Mouse (Mus musculus) inflammation-experienced regulatory T-cells, adult 6 months (primary cell): ENCODE results near the gene St6gal1. TPM values are rescaled to one million over a fixed set of nuclear protein-coding genes. Genes with fewer than 3 reads are reported as not detected.
"Not testable (repeated sequence)": the region's sequence is repeated elsewhere in the genome, so short reads cannot be mapped to it uniquely, and the experiment has no call there.

Experiments
- ATAC-seq: one replicate; pipeline ENCODE4 v1.8.0; 2017
- polyA plus RNA-seq, 3 experiments: library from polyadenylated mRNA; unstranded; fragments of 100-300 nt; shearing (Covaris generic); gene quantifications; one replicate each; pipeline ENCODE4 v1.2.1; 2017

St6gal1 gene
- 10 to 100 TPM; 24.7 to 67.7 (median 66.3) TPM for polyA plus RNA-seq

DNA sequence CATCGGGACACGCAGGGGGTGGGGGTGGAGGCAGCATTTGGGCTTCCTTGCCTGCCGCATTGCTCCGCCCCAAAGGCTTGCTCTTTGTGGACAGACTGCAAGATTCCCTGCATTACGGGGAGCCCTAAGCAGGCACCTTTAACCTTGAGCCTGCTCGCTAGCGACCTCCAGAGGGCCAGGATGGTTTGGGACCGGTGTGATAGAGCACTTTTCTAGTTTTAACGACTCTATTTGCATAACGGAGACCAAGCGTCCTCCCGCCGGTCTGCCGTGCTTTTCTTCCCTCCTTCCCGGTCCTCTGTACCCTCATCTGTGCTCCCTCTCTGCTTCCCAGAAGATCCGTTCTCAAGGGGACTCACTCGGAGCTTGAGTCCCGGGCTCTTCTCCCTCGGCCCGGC is at the start of gene St6gal1:
TSS of gene St6gal1 (plus strand) at position 70 of the 398 bp plus-strand sequence.
- peak; percentile 59 for ATAC-seq

GRCm38 (mm10) chr16:23174855-23175254 is 49.7 kb upstream of the St6gal1 start:
- peak; percentile 88 for ATAC-seq

- no peak for ATAC-seq
These were observed 48.6 kb upstream of the St6gal1 start for GRCm38 (mm10) chr16:23175956-23176355.

DNA sequence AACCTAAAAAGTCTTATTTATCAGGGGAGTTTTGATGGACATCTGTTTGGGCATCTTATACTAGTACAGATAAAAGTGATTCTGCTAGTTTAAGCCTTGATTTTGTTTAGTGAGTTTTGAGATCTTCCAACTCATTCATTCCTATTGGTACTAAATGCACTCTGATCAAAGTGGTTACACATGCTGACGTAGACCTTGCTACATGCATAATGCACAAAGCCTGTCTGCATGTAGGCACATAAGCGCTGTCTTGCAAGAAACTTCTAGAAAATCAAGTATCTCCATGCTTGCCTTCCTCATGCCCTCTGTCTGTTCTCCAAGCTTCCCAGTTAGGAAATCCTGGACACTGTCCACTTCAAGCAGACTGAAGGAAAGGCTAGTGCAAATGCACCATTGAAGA is 46.7 kb upstream of the St6gal1 start:
- no peak for ATAC-seq

DNA sequence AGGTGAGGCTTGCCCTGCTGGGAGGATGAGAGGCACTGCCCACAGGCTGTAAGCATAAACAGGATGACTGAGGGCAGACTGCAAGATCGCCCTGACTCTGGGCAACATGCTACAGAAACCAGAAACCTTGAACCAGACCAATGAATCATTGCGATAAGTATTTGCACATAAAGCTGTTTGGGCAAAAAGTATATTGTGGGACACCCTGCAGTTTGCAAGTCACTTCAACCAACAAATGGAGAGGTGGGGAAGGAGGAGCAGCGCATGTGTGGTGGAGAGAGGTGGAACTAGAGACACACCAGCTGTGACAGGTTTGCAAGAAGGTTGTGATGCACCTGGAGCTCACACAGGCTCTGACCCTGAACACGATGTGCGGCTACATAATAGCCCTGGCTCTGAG is 45.7 kb upstream of the St6gal1 start:
- no peak for ATAC-seq

- ATAC-seq = not testable (repeated sequence)
These were observed 45.1 kb upstream of the St6gal1 start for GRCm38 (mm10) chr16:23179436-23179835.

DNA sequence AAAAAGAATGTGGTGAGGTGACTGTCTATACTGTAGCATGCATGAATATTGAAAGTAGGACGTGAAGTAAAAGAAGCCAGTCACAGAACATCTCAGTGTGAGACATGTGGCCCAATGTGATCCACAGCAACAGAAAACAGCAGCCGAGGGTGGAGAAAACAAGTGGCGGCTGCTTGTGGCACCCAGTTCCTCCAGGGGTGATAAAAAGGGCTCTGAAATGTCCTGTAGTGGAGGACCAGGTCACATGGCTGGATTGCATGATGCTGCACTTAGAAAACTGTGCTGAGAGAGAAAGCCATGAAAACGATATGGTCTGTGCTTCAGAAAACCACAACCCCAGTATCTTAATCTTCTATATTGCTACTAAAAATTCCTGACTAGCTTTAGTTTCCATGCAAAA is 43.5 kb upstream of the St6gal1 start:
- ATAC-seq = peak; percentile 14

- ATAC-seq = peak; percentile 89
These were observed 43.1 kb upstream of the St6gal1 start for GRCm38 (mm10) chr16:23181487-23181886.

DNA sequence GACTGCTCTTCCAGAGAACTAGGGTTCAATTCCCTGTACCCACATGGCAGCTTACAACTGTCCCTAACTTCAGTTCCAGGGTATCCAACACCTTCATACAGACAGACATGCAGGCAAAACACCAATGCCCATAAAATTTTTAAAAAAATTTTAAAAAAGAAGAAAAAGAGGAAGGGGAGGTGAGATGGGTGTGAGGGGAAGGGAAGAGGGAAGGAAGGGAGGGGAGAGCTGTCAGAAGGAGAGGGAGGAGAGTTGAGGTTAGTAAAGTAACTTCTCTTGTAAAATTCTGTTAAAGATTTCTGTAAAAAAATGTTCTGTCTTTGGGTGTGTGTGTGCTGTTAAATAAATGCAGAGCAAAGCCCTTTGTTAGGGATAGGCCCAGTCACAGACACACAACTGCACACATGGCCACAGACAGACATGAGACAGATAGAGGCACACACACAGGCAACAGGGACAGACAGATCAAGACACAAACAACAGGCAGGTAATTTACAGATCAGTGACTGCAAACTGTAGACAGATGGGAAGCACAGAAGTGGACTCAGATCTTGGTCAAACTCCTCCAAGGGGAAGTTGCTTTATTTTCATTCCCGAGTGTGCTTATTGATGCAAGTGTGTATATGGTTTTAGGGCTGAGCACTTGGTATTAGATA is 42.5 kb upstream of the St6gal1 start:
- ATAC-seq = no peak

GRCm38 (mm10) chr16:23185824-23186223 is 38.7 kb upstream of the St6gal1 start:
- ATAC-seq = no peak

- ATAC-seq = no peak
These were observed 38.1 kb upstream of the St6gal1 start for GRCm38 (mm10) chr16:23186418-23186817.

DNA sequence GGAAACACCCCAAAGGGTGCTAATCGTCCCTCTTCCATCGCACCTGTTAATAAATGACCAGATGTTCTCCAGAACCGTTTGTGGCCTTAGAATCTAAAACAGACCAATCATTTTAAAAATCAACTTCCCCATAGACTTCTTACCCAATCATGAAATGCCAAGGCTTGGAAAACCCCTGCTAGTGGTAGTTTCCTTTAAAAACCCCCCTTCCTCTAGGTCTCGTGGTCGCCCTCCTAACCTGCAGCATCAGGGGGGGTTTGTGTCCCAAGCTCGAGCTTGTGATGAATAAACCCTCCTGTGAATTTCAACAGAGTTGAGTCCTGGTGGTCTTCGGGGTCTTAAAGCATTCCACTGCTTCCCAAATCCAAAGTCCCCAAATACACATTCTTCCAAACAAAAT is 36.6 kb upstream of the St6gal1 start:
- ATAC-seq = peak; percentile 67

- ATAC-seq = no peak
These were observed 34.9 kb upstream of the St6gal1 start for GRCm38 (mm10) chr16:23189612-23190011.

- ATAC-seq = no peak
These were observed 32.8 kb upstream of the St6gal1 start for GRCm38 (mm10) chr16:23191560-23192242.

GRCm38 (mm10) chr16:23195618-23196017 is 28.9 kb upstream of the St6gal1 start:
- peak; percentile 41 for ATAC-seq

DNA sequence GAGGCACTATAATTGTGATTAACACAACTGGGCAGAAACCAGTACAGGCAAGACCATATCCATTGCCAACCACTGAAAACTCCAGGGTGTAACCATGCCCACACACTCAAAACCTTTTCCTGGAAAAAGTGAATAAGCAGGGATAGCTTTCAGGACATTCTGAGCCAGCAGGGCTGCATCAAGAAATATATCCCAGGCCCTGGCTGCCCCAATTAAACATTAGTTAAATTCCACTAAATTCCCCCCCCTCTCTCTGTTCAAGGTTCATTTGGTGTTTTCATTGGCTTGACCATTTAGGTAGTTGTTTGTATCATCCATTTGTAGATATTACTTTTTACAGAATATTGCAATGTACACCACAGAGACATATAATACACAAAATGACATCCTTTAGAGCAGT is 28.2 kb upstream of the St6gal1 start:
- ATAC-seq = no peak

- no peak for ATAC-seq
These were observed 27.7 kb upstream of the St6gal1 start for GRCm38 (mm10) chr16:23196791-23197190.

DNA sequence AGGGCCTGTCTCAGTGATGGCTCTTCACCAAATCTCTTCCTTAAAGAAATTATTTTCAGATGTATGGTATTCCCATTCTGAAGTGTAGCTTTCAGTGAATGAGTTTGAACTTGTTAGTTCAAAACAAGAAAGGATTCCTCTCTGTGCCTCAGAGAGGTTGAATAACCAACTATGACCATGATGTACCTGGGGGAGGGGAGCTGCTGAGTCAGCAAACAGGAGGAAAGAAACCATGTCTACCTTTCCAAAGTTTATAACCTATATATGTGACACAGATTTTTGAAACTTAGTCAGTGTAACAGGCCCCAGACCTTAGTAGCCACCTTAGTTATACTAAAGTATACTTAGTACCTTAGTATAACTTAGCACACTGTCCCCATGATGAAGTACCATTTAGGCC is 23.0 kb upstream of the St6gal1 start:
- no peak for ATAC-seq

- ATAC-seq = no peak
These were observed 10.2 kb upstream of the St6gal1 start for GRCm38 (mm10) chr16:23214314-23214713.

DNA sequence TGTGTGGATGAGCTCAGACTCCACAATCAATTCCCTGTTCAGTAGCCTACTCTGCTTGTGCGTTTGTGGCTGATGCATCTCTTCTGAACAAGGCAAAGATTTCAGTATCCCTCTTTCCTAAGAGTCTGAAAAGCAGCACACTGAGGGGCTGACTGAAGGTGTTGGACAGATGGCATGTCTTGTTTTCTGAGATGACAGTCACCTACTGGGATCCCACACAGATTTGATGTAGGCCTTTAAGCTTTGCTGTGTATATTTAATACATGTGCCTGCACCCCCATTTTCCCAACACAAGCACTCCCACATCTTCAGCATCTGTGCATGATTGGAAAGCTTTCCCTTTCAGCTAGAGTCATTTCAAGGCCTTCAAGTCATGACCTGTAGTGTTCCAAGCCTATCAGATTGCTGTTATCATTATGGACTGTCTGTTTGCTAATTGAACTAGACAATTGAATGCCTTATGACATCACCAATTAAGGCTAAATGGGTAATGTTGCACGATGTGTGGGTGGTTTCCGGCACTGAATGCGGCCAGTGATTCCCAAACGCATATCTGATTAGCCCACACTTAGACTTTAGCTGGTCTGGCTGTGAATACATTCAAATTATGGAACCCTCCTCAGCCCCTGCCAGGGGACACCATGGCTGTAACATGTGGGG is 9.2 kb upstream of the St6gal1 start:
- no peak for ATAC-seq

DNA sequence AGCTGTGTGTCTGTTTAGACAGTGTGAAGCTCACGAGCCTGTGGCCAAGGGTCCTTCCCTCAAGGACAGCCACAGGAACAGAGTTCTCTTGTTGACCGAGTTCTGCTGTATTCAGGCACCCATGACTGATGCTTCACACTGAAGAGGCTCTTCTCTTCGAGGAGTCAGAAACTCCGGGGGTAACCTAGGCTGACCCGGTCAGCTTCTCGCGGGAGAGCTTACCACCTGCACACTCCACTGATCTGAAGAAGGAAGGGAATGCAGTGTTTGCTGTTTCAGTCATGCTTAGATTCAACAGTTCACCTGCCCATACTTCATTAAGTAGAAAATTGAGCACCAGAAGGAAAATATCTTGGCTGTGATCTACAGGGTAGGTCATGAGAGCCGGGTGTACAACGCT is 8.2 kb upstream of the St6gal1 start:
- no peak for ATAC-seq

DNA sequence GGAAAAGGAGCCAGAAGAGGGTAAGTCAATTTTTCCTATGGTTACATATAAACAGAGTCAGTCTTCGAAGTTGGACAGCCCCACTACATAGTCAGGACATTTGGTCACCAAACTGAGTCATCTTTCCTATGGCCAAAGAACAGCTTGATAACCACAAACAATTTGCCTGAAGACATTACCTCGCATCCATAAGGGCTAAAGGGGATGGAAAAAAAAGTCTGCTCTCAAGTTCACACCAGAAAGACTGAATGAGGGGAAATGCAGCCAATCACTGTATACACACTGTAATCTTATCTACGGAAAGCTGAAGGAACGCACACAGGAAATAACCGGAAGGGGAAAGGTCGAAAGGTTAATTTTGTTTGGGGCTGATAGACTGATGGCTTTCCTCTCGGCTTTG is 6.2 kb upstream of the St6gal1 start:
- ATAC-seq = no peak

DNA sequence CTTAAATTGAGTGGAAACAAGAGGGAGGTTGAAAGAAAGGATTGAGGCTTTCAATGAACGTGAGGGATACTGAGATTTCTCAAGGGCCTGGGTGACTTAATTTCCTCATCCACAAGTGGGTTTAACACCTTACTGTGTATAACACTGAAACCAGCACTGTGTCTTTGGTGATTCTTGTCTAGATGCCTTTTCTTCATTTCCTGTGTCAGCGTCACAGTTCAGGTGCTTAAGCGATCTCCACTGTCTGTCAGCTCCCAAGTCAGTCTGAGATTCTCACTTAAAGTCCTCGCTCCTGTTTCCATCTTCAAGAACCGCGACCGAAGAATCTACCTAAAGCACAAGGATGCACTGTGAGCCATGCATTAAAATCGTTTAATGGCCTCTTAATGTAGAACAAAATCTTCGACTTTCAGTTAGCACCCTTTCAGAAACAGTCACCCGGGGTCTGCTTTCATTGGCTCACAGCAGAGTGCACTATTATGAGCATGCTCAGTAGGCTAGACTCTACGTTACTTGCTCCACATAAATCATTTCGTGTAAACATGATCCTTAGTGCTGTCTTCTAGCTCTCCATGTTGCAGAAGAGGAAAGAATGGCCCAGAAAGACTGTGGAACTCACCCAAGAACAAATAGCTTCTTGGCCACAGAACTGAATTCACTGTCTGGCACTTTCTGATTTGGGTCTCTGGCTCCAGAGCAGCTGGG is 1.2 kb upstream of the St6gal1 start:
- peak; percentile 46 for ATAC-seq
